Mouse (Mus musculus) CD8-positive naive resting alpha-beta T cell, adult 57 days (primary cell): Measurements from ENCODE around the gene Supt6. TPM values are rescaled to one million over a fixed set of nuclear protein-coding genes. Genes with fewer than 3 reads are reported as not detected.

ENCODE experiments used
- total RNA-seq: library from RNA; stranded (reverse); gene quantifications from one replicate; pipeline ENCODE4 v1.2.4, GENCODE M21; 2023

Supt6 gene
- total RNA-seq, result 83.6 TPM

GRCm38 (mm10) chr11:78245627-78246317, at the start of gene Supt6, which contains the start of gene Sdf2:
TSS of gene Supt6 (minus strand) at chr11:78245987.
TSS of gene Sdf2 (plus strand) at chr11:78245746.

GRCm38 (mm10) chr11:78290654-78291053, 44.9 kb upstream of the Supt6 start, which contains the start of gene BC030499:
TSS of gene BC030499 (plus strand) at chr11:78290841.

GRCm38 (mm10) chr11:78261380-78262352, 15.9 kb upstream of the Supt6 start, which contains the start of gene 2610507B11Rik:
TSS of gene 2610507B11Rik (plus strand) at chr11:78261752.

GRCm38 (mm10) chr11:78193113-78193512, 52.7 kb downstream of the Supt6 start, which contains the start of gene Proca1:
TSS of gene Proca1 (plus strand) at chr11:78193392.

GRCm38 (mm10) chr11:78188331-78189233, 57.2 kb downstream of the Supt6 start, which contains the start of gene Rab34:
TSS of gene Rab34 (plus strand) at chr11:78188430.

GRCm38 (mm10) chr11:78182961-78183844, 62.6 kb downstream of the Supt6 start, which contains the start of gene Rpl23a:
TSS of gene Rpl23a (minus strand) at chr11:78183584.

GRCm38 (mm10) chr11:78176402-78176862, 69.4 kb downstream of the Supt6 start, which contains the start of the genes Nek8 and Tlcd1:
TSS of gene Nek8 (minus strand) at chr11:78176675.
TSS of gene Tlcd1 (plus strand) at chr11:78176711.

GRCm38 (mm10) chr11:78164924-78165760, 80.6 kb downstream of the Supt6 start, which contains the start of gene Traf4:
TSS of gene Traf4 (minus strand) at chr11:78165589.

Other genes with a start within 250 kb of the Supt6 start
- 3.9 TPM for gene Dhrs13, start 213.7 kb downstream of the Supt6 start, total RNA-seq
- 23.8 TPM for gene Flot2, start 208.1 kb downstream of the Supt6 start, total RNA-seq
- 30.7 TPM for gene Eral1, start 165.6 kb downstream of the Supt6 start, total RNA-seq
- gene Fam222b, start 151.3 kb downstream of the Supt6 start, total RNA-seq, result 16.7 TPM
- gene Traf4, start 80.4 kb downstream of the Supt6 start, total RNA-seq, result 31.2 TPM
- 8.1 TPM for gene Nek8, start 69.3 kb downstream of the Supt6 start, total RNA-seq
- gene Tlcd1, start 69.3 kb downstream of the Supt6 start, total RNA-seq, result 3.4 TPM
- 3,868 TPM for gene Rpl23a, start 62.4 kb downstream of the Supt6 start, total RNA-seq
- not detected for gene Rab34, start 57.6 kb downstream of the Supt6 start, total RNA-seq
- not detected for gene Proca1, start 52.6 kb downstream of the Supt6 start, total RNA-seq
- gene Sdf2, start 241 bp downstream of the Supt6 start, total RNA-seq, result 55.7 TPM
- 114 TPM for gene 2610507B11Rik, start 15.8 kb upstream of the Supt6 start, total RNA-seq
- 3.3 TPM for gene BC030499, start 44.9 kb upstream of the Supt6 start, total RNA-seq
- 5.6 TPM for gene Spag5, start 55.5 kb upstream of the Supt6 start, total RNA-seq
- gene Aldoc, start 77.0 kb upstream of the Supt6 start, total RNA-seq, result 25.8 TPM
- gene Pigs, start 82.4 kb upstream of the Supt6 start, total RNA-seq, result 44.6 TPM
- 10.9 TPM for gene Unc119, start 97.5 kb upstream of the Supt6 start, total RNA-seq
- gene Foxn1, start 140.6 kb upstream of the Supt6 start, total RNA-seq, result not detected
- not detected for gene Slc13a2, start 176.2 kb upstream of the Supt6 start, total RNA-seq
- 1.0 TPM for gene Slc46a1, start 219.7 kb upstream of the Supt6 start, total RNA-seq